In genomic region chr1:156642813-156643212, GRCm38 (mm10) we compare ENCODE assay signal across 26 mouse cellular contexts. TPM values are rescaled to one million over a fixed set of nuclear protein-coding genes. Genes with fewer than 3 reads are reported as not detected.
DNase-seq lines count a peak whose midpoint lies in the region; ATAC-seq and TF ChIP-seq lines count a peak whose summit lies in the region.
"Had no signal": no experiment of that assay in that cellular context is flagged by ENCODE, and none has a peak within 500 bp of the region (broad histone marks: within the 10 kb centered on the region; RNA-seq: fewer than 3 reads in every experiment).

No protein-coding gene starts in this region.

- 51% methylated on average over 12 of the region's 12 CpGs for WGBS in kidney, embryonic 16.5 days
- 49% methylated on average over 12 of the region's 12 CpGs for WGBS in kidney, embryonic 14.5 days
- WGBS in embryonic facial prominence, embryonic 13.5 days: 41% methylated on average over 12 of the region's 12 CpGs
- WGBS in limb, embryonic 13.5 days: 43% methylated on average over 12 of the region's 12 CpGs

- TF ChIP-seq POLR2A in myocyte (IDR thresholded peaks at IDR 0.05; ENCODE audit: insufficient read length, low read depth): no peak

- intact Hi-C loops in left cerebral cortex, postnatal 4 days (cut with DNase I): no loop called here

- no peaks in the 10 kb centered on the region for H3K79me2 ChIP-seq in myocyte (ENCODE audit: control insufficient read depth, insufficient read depth)

- H3K36me3 ChIP-seq in kidney, embryonic 16.5 days (ENCODE audit: insufficient read depth, low read length): peaks cover 23% of the 10 kb centered on the region
- peaks cover 46% of the 10 kb centered on the region for H3K36me3 ChIP-seq in kidney, embryonic 14.5 days (ENCODE audit: control insufficient read depth, insufficient read depth, low read length)
- H3K36me3 ChIP-seq in embryonic facial prominence, embryonic 13.5 days: peaks cover 34% of the 10 kb centered on the region
- H3K36me3 ChIP-seq in limb, embryonic 13.5 days: peaks cover 44% of the 10 kb centered on the region
- peaks cover 45% of the 10 kb centered on the region for H3K36me3 ChIP-seq in myocyte (ENCODE audit: control insufficient read depth, insufficient read depth)

- no peaks in the 10 kb centered on the region for H3K4me1 ChIP-seq in kidney, embryonic 16.5 days (ENCODE audit: insufficient read depth, low read length)
- H3K4me1 ChIP-seq in kidney, embryonic 14.5 days (ENCODE audit: control insufficient read depth, insufficient read depth, low read length): no peaks in the 10 kb centered on the region
- H3K4me1 ChIP-seq in embryonic facial prominence, embryonic 13.5 days: peaks cover 39% of the 10 kb centered on the region
- H3K4me1 ChIP-seq in limb, embryonic 13.5 days: peaks cover 29% of the 10 kb centered on the region
- H3K4me1 ChIP-seq: heart, embryonic 15.5 days; stomach, embryonic 15.5 days had no signal

- DNase-seq in left cerebral cortex, postnatal 4 days: no peak
- no peak for DNase-seq in thymus, postnatal 14 days
- DNase-seq: adrenal gland, postnatal 25 days; cerebellum, adult 11-12 months; cerebellum, postnatal 14 days; gastrocnemius, adult 2 months; kidney, adult 18-20 months; kidney, postnatal 4 days; layer of hippocampus, adult 9-11 months; lung, postnatal 4 days; midbrain, embryonic 14.5 days; retina, postnatal 1 day; right cerebral cortex, postnatal 25 days had no signal

- H3K9me3 ChIP-seq in kidney, embryonic 16.5 days (ENCODE audit: low read length): no peaks in the 10 kb centered on the region
- H3K9me3 ChIP-seq in kidney, embryonic 14.5 days (ENCODE audit: control insufficient read depth, low read length): no peaks in the 10 kb centered on the region
- H3K9me3 ChIP-seq in embryonic facial prominence, embryonic 13.5 days: no peaks in the 10 kb centered on the region
- no peaks in the 10 kb centered on the region for H3K9me3 ChIP-seq in limb, embryonic 13.5 days
- H3K9me3 ChIP-seq: heart, embryonic 10.5 days; heart, embryonic 15.5 days; neural tube, embryonic 15.5 days; stomach, embryonic 15.5 days had no signal

- no peak overlapping the region for H3ac ChIP-seq in myocyte (ENCODE audit: control insufficient read depth, insufficient read length)

- ATAC-seq in kidney, embryonic 16.5 days (ENCODE audit: low FRiP score, low TSS enrichment): peak; percentile 29; the same call in 1 of the 2 replicates
- ATAC-seq in kidney, embryonic 14.5 days (ENCODE audit: low FRiP score, low TSS enrichment): no peak
- ATAC-seq in embryonic facial prominence, embryonic 13.5 days (ENCODE audit: insufficient number of reproducible peaks, insufficient read depth, low FRiP score, low TSS enrichment, low read depth): no peak
- peak; percentile 29; the same call in 1 of the 2 replicates for ATAC-seq in limb, embryonic 13.5 days (ENCODE audit: low FRiP score, low read depth)
- ATAC-seq: CD4-positive, CD25-positive, alpha-beta regulatory T cell, adult 4 months; forebrain, embryonic 16.5 days had no signal

- no peak overlapping the region for H3K9ac ChIP-seq in kidney, embryonic 16.5 days (replicated peaks; ENCODE audit: low read length)
- H3K9ac ChIP-seq in kidney, embryonic 14.5 days (ENCODE audit: low read depth, low read length): no peak overlapping the region
- no peak overlapping the region for H3K9ac ChIP-seq in embryonic facial prominence, embryonic 13.5 days
- no peak overlapping the region for H3K9ac ChIP-seq in limb, embryonic 13.5 days
- H3K9ac ChIP-seq: heart, embryonic 15.5 days; neural tube, embryonic 15.5 days; stomach, embryonic 15.5 days had no signal

- no peaks in the 10 kb centered on the region for H3K27me3 ChIP-seq in kidney, embryonic 16.5 days (ENCODE audit: insufficient read depth, low read length)
- H3K27me3 ChIP-seq in kidney, embryonic 14.5 days (ENCODE audit: control insufficient read depth, insufficient read depth, low read length): no peaks in the 10 kb centered on the region
- no peaks in the 10 kb centered on the region for H3K27me3 ChIP-seq in embryonic facial prominence, embryonic 13.5 days
- no peaks in the 10 kb centered on the region for H3K27me3 ChIP-seq in limb, embryonic 13.5 days
- no peaks in the 10 kb centered on the region for H3K27me3 ChIP-seq in myocyte (ENCODE audit: control insufficient read depth, insufficient read depth, insufficient read length)
- H3K27me3 ChIP-seq: heart, embryonic 15.5 days; neural tube, embryonic 15.5 days; stomach, embryonic 15.5 days had no signal

- no peak overlapping the region for H3K4me2 ChIP-seq in kidney, embryonic 16.5 days (replicated peaks; ENCODE audit: low read depth, low read length)
- H3K4me2 ChIP-seq in kidney, embryonic 14.5 days (replicated peaks; ENCODE audit: low read depth, low read length): no peak overlapping the region
- H3K4me2 ChIP-seq in embryonic facial prominence, embryonic 13.5 days: no peak overlapping the region
- H3K4me2 ChIP-seq in limb, embryonic 13.5 days (replicated peaks): no peak overlapping the region
- H3K4me2 ChIP-seq in myocyte (ENCODE audit: low read depth): no peak overlapping the region
- H3K4me2 ChIP-seq: heart, embryonic 15.5 days; liver, embryonic 11.5 days; neural tube, embryonic 15.5 days; stomach, embryonic 15.5 days had no signal

- H3K4me3 ChIP-seq in kidney, embryonic 16.5 days (ENCODE audit: low read length): no peak overlapping the region
- no peak overlapping the region for H3K4me3 ChIP-seq in kidney, embryonic 14.5 days (ENCODE audit: low read length)
- H3K4me3 ChIP-seq in embryonic facial prominence, embryonic 13.5 days: no peak overlapping the region
- H3K4me3 ChIP-seq in limb, embryonic 13.5 days: no peak overlapping the region
- H3K4me3 ChIP-seq in myocyte: no peak overlapping the region
- H3K4me3 ChIP-seq: gastrocnemius, adult 2 months; heart, embryonic 10.5 days; heart, embryonic 15.5 days; neural tube, embryonic 15.5 days; stomach, embryonic 15.5 days had no signal

- no peak overlapping the region for H3K27ac ChIP-seq in kidney, embryonic 16.5 days (ENCODE audit: low read length)
- no peak overlapping the region for H3K27ac ChIP-seq in kidney, embryonic 14.5 days (ENCODE audit: low read depth, low read length)
- H3K27ac ChIP-seq in embryonic facial prominence, embryonic 13.5 days: 0 out of 2 replicates have a peak overlapping the region, but pooled peaks have one; percentile 49
- 0 out of 2 replicates have a peak overlapping the region, but pooled peaks have one; percentile 28 for H3K27ac ChIP-seq in limb, embryonic 13.5 days
- H3K27ac ChIP-seq: gastrocnemius, adult 2 months; heart, embryonic 10.5 days; heart, embryonic 15.5 days; kidney, postnatal 0 days; stomach, embryonic 15.5 days had no signal

TF ChIP-seq in myocyte, 11 proteins besides CTCF, POLR2A, EP300 and RAD21:
- TF ChIP-seq POLR2AphosphoS2 (IDR thresholded peaks at IDR 0.05; ENCODE audit: insufficient read length, low read depth) (peak; percentile 21), TCF3 (IDR thresholded peaks at IDR 0.05; ENCODE audit: insufficient read length, low read depth) (no peak)

RNA-seq across cellular contexts. Expression of gene Tor3a, which starts 31.3 kb away (rescaled TPM):
- 19.5 and 19.6 TPM in 2 replicates for polyA plus RNA-seq in kidney, embryonic 16.5 days (2015; fragmentation: Nextera tagmentation; extraction: Ambion mirVana)
- 15.5 and 21.1 TPM in 2 replicates for polyA plus RNA-seq in kidney, embryonic 14.5 days (2014; fragmentation: Nextera tagmentation; extraction: Ambion mirVana)
- 8.0 and 8.4 TPM in 2 replicates for polyA plus RNA-seq in embryonic facial prominence, embryonic 13.5 days (2015; fragmentation: Nextera tagmentation; extraction: Ambion mirVana)
- polyA plus RNA-seq in limb, embryonic 13.5 days (2015; fragmentation: Nextera tagmentation; extraction: Ambion mirVana): 8.3 and 8.4 TPM in 2 replicates
- polyA plus RNA-seq in myocyte (2012; fragmentation: generic; extraction: Trizol): 45.9 TPM
- total RNA-seq in left cerebral cortex, postnatal 4 days (2021): 1 to 10 TPM; 3.4 to 4.4 TPM

Comparison
In these comparisons a context has a peak if more than half of its experiments do, and no peak if none do; other contexts are left out.
1. ATAC-seq: peak in kidney, embryonic 16.5 days (single experiment) and limb, embryonic 13.5 days (single experiment); none in kidney, embryonic 14.5 days (single experiment) and embryonic facial prominence, embryonic 13.5 days (single experiment).
2. H3K27ac ChIP-seq: peak in embryonic facial prominence, embryonic 13.5 days (single experiment) and limb, embryonic 13.5 days (single experiment); none in kidney, embryonic 16.5 days (single experiment) and kidney, embryonic 14.5 days (single experiment).